Mouse (Mus musculus): ENCODE data around the gene Cxcr3. TPM values are rescaled to one million over a fixed set of nuclear protein-coding genes. Genes with fewer than 3 reads are reported as not detected.

The Cxcr3 gene
- not detected for total RNA-seq (2021)
- long read RNA-seq, experiment 1: 0 reads
- long read RNA-seq, experiment 2: 0 reads

DNA sequence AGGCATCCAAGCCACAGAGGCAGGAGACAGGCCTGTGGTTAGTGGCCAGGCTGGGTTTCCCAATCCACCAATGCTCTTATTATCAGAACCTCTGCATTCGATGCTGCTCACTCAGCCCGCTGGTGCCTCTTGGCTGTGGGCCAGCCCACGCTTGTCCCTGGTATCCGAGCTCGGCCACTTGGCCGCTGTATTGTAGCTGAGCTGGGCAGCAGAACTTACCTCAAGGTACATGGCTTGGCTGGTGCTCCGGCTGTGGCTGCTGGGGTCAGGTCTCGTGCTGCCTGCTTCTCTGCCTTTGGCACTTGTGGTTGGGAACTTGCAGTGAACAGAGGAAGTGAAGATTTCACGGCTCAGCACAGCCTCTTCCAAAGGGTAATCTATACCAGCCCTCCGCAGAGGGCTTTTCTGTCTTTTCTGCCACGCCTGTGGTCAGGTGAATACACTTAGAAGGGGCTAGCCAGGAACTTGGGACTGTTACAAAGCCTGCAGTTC, at the start of gene Cxcr3:
Gene Cxcr3, minus strand, starts transcription at position 442 of the 492 bp plus-strand sequence.
- peak in 1 of 2 experiments; percentile 10 for DNase-seq
- intact Hi-C loops (cut with DNase I): no loop called here

DNA sequence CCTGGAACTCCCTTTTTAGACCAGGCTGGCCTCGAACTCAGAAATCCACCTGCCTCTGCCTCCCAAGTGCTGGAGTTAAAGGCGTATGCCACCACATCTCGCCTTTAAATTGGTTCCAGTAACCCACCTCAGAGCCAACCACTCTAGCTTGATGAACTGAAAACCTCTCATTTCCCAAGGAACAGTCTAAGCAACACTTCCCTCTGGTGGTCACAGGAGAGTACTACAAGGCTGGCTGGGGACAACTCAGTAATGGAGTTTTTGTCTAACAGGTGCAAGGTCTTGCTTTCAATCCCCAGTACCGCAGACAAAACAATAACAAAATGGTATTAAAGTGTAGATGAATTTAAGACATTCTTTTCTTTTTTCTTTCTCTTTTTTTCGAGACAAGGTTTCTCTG, 38.0 kb upstream of the Cxcr3 start:
- intact Hi-C loops (cut with DNase I): no loop called here
- no peak for DNase-seq

DNA sequence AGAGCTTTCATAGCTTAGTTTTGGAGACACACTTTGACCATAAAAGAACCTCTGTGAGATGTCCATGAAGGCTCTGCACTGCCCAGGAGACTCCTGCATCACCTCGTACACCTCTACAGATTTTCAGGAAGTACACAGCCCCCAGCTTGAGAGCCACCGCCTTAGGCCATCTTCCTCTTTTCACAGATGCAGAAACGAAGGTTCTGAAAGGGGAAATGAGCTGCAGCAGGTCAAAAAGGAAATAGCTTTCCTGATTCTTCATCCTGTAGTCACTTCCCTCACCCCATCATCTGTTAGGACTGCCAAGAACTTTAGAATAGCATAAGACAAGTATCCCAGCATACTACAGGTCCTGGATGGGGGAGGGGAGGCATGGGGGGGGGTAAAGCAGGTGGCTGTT, 36.2 kb upstream of the Cxcr3 start:
- intact Hi-C loops (cut with DNase I): no loop called here
- DNase-seq: no peak

DNA sequence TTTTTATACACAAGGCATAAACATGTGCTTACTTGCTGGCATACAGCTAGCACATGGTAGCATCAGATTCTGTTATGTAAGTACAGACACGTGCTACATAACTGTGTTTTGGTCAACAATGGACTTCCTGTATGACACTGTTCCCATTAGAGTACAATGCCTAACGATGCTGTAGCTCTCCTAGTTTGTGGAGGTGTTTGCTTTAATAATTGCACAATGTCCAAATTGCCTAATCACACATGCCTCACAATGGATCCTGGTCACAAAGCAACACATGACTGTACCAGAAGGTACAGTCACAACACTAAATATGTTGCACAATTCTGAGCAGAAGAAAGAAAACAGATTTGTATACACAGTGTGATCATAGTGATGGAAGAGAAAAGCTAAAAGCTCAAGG, 35.4 kb upstream of the Cxcr3 start:
- DNase-seq: no peak
- intact Hi-C loops (cut with DNase I): loop anchor here (10.0 kb wide), 1 partner anchor 155 kb away; no protein-coding TSS in a partner anchor

- intact Hi-C loops (cut with DNase I): loop anchor here (10.0 kb wide), 1 partner anchor 152 kb away; no protein-coding TSS in a partner anchor
- DNase-seq: no peak
Measured at GRCm38 (mm10) chrX:101767280-101767679, 33.2 kb upstream of the Cxcr3 start.

- intact Hi-C loops (cut with DNase I): loop anchor here (10.0 kb wide), 1 partner anchor 150 kb away; no protein-coding TSS in a partner anchor
- DNase-seq: no peak
Measured at GRCm38 (mm10) chrX:101765111-101765510, 31.0 kb upstream of the Cxcr3 start.

DNA sequence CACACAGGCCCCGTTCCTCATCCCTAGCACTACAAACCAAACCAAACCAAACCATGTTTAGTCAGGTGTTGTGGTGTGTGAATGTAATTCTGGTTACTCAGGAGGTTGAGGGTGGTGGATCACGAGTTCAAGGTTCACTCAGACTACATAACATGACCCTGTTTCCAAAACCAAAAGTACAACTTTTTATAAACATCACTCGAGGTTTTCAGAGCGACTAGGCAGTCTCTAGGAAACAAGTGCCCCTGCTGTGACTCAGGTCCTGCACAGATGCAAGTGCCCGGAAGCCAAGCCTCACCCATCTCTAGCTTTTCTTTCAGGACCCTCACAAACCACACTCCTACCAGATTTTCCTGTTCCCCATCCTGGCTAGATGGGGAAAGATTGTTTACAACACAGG, 30.6 kb upstream of the Cxcr3 start:
- DNase-seq: no peak
- intact Hi-C loops (cut with DNase I): loop anchor here (10.0 kb wide), 1 partner anchor 150 kb away; no protein-coding TSS in a partner anchor

DNA sequence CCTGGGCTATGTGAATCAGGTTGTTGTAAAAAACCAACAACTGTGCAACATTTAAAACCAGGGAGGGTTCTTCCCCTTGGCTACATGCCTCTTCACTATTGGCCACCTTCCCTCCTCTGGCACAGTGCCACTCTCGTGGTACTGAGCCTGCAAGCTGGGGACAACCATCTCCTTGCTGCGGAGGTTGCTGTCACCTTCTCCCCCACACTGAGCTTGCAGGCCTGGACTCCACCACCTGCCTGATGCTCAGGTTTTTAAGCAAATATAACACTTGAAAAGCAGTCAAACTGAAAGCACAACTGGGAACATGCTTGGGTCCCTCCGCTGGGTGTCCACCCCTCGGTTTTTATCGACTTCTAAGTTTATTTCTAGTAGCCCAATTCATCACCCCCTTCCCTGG, 20.4 kb upstream of the Cxcr3 start:
- intact Hi-C loops (cut with DNase I): no loop called here
- no peak for DNase-seq

DNA sequence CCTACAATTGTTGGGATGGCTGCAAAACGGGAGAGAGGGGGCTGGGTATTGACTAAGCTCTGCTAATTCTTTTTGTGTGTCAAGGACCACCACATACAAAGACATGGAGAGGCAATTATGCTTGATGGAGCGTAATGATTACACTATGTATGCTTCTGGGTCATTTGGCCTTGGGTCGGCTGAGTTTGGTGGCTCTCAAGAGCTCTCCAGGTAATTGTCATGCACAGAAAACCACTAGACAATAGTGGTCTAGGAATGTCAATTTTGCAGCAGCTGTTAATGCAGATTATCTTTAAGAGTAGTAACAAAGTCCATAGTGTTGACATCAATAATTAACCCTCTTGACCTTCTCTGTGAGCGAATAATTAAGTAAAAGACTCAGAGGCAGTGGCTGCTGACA, 16.1 kb upstream of the Cxcr3 start:
- DNase-seq: no peak

DNA sequence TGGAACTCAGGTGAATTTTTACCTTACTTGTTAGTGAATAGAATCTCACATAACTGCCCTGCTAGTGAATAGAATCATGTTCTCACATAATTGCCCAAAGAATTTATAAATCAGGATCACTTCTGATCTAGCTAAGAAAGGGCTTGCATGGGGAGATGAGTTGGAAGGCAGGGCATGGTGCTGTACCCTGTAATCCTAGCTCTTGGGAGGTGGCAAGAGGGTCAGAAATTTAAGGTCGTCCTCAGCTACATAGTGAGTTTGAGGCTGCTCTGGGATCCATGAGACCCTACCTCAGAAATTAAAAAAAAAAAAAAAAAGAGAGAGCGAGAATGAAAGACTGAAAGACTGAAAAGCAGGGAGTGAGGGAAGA, 7.0 kb upstream of the Cxcr3 start:
- intact Hi-C loops (cut with DNase I): no loop called here
- DNase-seq: no peak

More for the DNA sequence above, 16.1 kb upstream of the Cxcr3 start:
- intact Hi-C loops (cut with DNase I): no loop called here

DNA sequence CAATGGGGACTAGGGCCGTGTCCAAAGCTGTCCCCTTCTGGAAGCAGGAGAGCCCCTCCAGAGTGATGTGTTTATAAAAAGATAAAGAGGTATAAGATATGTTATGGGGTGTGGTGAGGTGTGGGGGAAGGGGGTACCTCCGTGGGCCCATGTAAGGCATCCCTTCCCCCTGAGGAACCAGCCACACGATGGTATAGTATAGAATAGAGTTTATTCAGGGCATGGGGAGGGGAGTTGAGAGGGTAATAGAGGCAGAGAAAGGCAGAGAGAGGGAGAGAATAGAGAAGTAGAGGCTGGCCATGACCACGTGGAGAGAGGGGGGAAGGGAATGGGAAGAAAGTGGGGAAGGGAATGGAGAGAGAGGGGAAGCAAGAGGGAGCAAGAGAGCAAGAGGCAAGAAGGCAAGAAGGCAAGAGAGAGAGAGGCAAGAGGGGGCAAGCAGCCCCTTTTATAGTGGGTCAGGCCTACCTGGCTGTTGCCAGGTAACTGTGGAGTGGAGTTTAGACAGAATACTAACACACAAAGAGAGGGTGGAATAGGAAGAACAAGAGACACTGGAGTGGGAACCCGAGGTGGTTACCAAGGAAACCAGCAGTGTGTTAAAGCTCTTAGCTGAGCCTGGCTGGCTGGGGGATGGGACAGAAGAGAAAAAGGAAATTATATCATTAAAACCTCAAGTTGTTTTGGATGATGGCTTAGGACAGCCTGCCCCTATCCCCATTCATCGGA, 6.4 kb upstream of the Cxcr3 start:
- intact Hi-C loops (cut with DNase I): no loop called here
- no peak for DNase-seq

- DNase-seq: no peak
- intact Hi-C loops (cut with DNase I): no loop called here
Measured at GRCm38 (mm10) chrX:101737201-101737600, 3.1 kb upstream of the Cxcr3 start.

- intact Hi-C loops (cut with DNase I): no loop called here
- no peak for DNase-seq
Measured at GRCm38 (mm10) chrX:101734981-101735380, 912 bp upstream of the Cxcr3 start.

DNA sequence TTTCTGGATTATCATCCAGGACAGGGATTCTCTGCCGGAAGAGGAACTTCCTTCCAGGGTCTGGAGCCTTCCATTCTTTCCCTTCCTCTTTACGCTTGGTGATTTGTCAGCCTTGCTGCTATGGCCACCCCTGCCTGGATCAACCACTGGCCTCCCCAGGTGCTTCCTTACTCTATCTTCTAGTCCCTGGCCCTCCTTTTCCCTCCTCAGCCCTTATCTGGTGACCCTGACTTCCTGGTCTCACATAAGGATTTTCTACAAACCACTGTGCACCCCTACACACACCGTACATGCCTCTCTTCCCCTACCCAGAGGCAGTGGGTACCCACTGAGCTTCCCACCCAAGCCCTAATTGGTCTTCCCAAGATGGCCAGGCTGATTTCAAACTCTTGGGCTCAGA, 781 bp downstream of the Cxcr3 start:
- no peak for DNase-seq
- intact Hi-C loops (cut with DNase I): no loop called here

DNA sequence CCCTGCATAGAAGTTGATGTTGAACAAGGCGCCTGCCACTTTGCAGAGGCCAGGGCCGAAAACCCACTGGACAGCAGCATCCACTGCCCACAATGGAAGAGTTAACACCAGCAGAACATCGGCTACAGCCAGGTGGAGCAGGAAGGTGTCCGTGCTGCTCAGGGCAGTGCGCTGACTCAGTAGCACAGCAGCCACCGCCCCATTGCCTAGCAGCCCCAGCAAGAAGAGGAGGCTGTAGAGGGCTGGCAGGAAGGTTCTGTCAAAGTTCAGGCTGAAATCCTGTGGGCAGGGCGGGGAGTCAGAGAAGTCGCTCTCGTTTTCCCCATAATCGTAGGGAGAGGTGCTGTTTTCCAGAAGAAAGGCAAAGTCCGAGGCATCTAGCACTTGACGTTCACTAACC, 1.4 kb downstream of the Cxcr3 start:
- no peak for DNase-seq
- intact Hi-C loops (cut with DNase I): no loop called here

- intact Hi-C loops (cut with DNase I): no loop called here
- DNase-seq: no peak
Measured at GRCm38 (mm10) chrX:101730010-101730409, 4.1 kb downstream of the Cxcr3 start.

DNA sequence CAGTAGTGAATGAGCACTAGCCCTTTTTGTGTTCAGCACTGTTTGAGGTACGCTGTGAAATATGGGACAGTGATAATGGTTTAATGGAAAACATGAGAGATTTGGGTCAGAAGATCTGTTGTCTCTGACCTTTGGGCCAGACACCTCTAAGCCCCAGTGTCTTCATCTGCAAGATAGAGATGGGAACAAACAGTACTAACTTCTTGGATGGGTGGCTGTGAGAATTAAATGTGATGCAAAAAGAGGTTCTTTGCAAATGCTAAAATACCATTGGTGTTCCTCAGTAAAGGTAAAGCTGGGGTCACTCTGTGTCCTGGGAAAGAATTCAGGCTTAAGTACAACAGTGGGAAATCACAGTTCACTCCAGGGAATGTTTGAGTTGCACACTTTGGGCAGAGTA, 13.7 kb downstream of the Cxcr3 start:
- intact Hi-C loops (cut with DNase I): no loop called here
- no peak for DNase-seq

DNA sequence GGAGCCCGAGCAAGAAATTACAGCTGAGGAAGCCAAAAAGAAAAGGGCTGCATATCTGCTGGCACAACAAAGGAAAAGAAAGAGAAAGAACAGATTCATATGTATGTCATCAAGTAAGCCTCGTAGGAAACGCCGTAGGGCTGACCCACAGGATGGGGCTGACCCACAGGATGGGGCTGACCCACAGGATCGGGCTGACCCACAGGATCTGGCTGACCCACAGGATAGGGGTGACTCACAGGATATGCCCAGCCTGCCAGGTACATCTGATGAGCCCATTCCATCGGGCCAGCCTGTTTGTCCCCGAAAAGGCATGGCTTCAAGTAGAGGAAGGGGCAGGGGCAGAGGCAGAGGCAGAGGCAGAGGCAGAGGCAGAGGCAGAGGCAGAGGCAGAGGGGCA, 29.0 kb downstream of the Cxcr3 start:
- DNase-seq: no peak
- intact Hi-C loops (cut with DNase I): no loop called here

DNA sequence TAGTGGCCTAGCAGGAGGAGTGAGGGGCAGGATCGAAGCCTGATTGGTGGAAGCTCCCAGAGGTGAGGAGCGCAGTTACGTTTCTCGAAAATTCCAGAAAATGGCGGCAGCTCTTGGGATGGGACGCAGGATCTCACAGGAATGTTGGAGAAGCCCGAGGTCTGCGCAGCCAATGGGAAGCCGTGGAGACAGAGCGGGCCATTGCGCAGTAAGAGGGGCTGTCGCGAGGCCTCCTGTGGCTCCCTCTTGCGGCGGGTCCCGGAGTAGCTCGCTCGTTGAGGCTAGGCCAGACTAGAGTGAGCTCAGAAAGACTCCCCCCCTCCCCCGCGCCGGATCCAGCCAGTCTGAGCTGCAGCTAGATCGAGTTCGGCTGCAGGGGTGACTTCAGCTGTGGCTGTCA, 35.8 kb downstream of the Cxcr3 start:
- DNase-seq: no peak
- intact Hi-C loops (cut with DNase I): no loop called here

- no peak for DNase-seq
Measured at GRCm38 (mm10) chrX:101697537-101697936, 36.5 kb downstream of the Cxcr3 start.

GRCm38 (mm10) chrX:101695686-101696085, 38.4 kb downstream of the Cxcr3 start:
- intact Hi-C loops (cut with DNase I): no loop called here
- DNase-seq: no peak

More at GRCm38 (mm10) chrX:101697537-101697936, 36.5 kb downstream of the Cxcr3 start:
- intact Hi-C loops (cut with DNase I): no loop called here

All from gastrocnemius, postnatal 36 days (tissue).